Mouse (Mus musculus) left cerebral cortex, adult 2 months (tissue): ENCODE results near the gene Nsun2. TPM values are rescaled to one million over a fixed set of nuclear protein-coding genes. Genes with fewer than 3 reads are reported as not detected.

Experiments
- DNase-seq, 2 experiments: peaks; one replicate each; pipeline ENCODE4 v3.0.0; 2021 to 2022; ENCODE audit warnings: low spot score in 2 of 2, mixed read lengths in 1 of 2; ENCODE audit errors: extremely low spot score in 1 of 2
- H3K27ac ChIP-seq: fragments of 200-600 bp; 2 replicates; pipeline ENCODE4 v1.8.1; 2022
- H3K4me3 ChIP-seq: fragments of 200-600 bp; 2 replicates; pipeline ENCODE4 v1.8.1; 2022
- CTCF ChIP-seq: fragments of 200-600 bp; IDR thresholded peaks from 2 replicates; pipeline ENCODE4 v1.8.1; 2022; ENCODE audit warnings: antibody characterized with exemption, mild to moderate bottlenecking, moderate library complexity
- intact Hi-C: fragments of 180-260 bp; cut with DNase I; formaldehyde crosslinking; loops from one replicate; pipeline ENCODE4 v1.15.1; 2025
- total RNA-seq, 2 experiments: library from RNA; stranded (reverse); gene quantifications; 2 replicates each; pipeline ENCODE4 v1.2.3; 2021

Gene Nsun2
- total RNA-seq, 2 experiments from 2014 or later: 83.2 to 93.0 TPM

DNA sequence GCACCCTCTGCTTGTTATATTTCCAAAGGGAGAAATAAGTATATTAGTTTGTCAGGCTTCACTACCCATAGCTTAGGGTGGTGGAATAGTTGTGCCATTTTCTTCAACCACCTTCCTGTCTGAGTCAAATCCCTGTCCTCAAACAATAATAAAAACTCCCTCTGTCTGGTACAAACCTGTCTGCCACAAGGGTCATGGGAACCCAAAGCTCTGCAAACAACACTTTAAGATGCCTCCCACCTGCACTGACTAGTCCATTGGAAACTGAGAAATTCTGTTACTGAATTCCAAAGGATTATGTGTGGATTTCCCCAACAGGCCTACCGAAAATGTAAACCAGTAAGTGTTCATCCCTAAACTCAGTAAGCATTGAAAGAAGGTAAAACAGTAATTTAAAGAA lies 71.1 kb downstream of the Nsun2 start:
- no peak for DNase-seq
- no peak for TF ChIP-seq CTCF
- Histone ChIP-seq H3K27ac (no peak overlapping the region), H3K4me3 (no peak overlapping the region)
- intact Hi-C loops: loop anchor here (10.0 kb wide), 1 partner anchor 1010 kb away; the partner anchor contains the start of gene 1700001L19Rik

DNA sequence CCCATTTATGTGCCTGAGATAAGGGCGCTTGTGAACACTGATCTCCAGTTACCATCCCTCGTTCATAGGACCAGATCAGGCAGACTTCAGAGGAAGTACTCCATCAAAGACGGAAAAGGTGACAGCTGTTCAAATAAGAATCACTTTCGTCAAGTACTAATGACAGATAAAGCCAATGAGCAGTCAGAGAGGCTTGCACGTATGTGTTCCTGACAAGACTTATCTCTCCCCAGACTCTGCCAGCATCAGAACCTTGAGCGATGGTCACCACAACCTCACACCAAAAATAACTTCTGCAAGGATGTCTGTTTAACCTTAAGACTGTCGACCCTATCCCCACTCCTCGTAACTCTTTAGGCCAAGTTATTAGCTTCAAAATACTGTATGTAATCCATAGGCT lies 75.2 kb downstream of the Nsun2 start:
- intact Hi-C loops: loop anchor here (10.0 kb wide), 1 partner anchor 1014 kb away; the partner anchor contains the start of gene 1700001L19Rik

DNA sequence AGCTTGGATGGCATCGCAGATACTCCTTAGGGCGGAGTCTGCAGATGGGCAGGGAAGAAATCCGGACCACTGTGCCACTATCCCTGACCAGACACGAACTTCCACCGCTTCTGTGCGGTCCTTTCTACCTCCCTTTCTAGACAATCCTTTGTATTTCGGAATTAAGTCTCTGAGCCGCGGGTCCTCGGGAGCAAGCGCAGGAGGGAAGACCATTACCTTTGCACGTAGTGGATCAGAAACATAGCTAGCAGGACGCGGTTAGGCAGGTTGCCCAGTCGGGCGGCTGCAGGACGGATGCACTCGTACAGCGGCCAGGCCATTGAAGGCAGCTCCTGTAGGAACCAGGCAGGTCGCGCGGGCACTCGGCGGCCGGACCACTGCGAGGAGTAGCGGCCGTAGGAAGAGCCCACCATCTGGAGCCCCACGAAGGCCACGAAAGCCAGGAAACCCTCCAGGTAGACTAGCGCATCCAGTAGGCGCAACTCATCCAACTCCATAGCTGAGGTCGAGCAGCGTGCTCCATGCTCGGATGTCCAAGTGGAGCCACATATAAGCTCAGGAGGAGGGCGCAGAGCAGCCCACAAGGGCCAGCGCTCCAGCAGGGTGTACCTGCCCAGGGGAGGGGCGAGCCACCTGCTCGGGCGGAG lies 77.3 kb downstream of the Nsun2 start:
- DNase-seq: peak in 1 of 2 experiments; percentile 30
- H3K4me3 ChIP-seq: peak overlapping the region; percentile 98
- intact Hi-C loops: loop anchor here (1.0 to 2.0 kb wide), 2 partner anchors 58 to 76 kb away; no protein-coding TSS in a partner anchor
- 0 out of 2 replicates have a peak overlapping the region, but pooled peaks have one; percentile 44 for H3K27ac ChIP-seq
- no peak for TF ChIP-seq CTCF

More for the DNA sequence above, 75.2 kb downstream of the Nsun2 start:
- DNase-seq: no peak
- Histone ChIP-seq H3K27ac (no peak overlapping the region), H3K4me3 (no peak overlapping the region)
- no peak for TF ChIP-seq CTCF

DNA sequence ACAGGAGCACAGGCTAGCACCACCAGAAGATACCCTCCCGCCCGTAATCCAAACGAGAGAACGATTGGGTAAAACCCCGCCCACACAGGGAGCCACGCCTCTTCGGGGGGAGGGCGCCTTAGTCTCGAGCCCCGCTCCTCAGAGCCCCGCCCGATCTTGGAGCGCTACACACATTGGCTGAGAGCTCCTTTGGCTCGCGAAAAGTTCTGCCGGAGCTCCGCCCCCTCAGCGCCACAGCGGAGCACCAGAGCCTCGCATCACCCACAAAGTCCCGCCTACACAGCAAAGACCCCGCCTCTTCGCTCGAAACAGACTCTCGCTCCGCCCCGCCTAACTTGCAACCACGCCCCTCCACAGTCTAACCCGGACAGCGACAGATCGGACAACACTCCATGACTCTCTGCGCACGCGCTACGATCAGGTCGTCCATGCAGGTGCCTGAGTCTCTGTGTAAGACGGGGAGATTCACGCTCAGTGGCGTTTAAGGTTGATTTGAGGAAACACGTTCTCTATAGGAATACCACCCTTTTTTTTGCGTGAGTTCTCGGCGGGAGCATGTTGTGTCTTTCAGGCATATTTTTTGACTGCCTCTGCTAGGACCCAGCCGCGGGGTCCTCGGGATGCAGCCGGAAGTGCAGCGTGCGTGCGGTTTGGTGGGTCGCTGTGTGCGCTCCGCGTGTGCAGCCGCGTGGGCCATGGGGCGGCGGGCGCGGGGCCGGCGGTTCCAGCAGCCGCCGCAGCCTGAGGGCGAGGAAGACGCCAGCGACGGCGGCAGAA lies 78.0 kb downstream of the Nsun2 start, which contains the start of gene Srd5a1:
TSS of gene Srd5a1 (minus strand) at position 45 of the 777 bp plus-strand sequence.
- TF ChIP-seq CTCF: no peak
- H3K4me3 ChIP-seq: peak within 1 kb of the TSS; percentile 98
- peak within 1 kb of the TSS; percentile 100 for H3K27ac ChIP-seq
- intact Hi-C loops: loop anchor here (1.0 to 2.0 kb wide), 3 partner anchors 59 to 101 kb away; no protein-coding TSS in a partner anchor
- peak; percentile 97 to 99 for DNase-seq

DNA sequence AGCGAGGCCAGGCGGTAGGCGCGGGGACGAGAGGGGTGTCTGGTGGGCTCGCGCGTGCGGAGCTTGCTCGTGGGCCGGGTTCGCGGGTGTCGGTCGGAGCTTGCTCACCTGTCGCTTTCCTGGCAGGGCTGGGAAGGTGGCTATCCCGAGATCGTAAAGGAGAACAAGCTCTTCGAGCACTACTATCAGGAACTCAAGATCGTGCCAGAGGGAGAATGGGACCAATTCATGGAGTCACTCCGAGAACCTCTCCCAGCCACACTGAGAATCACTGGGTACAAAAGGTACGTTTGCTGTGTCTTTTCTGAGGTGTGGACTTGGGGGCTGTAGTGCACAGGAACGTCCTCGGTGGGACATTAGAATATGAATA lies 78.6 kb downstream of the Nsun2 start:
- no peak for TF ChIP-seq CTCF
- no peak for DNase-seq
- peak overlapping the region; percentile 100 for H3K27ac ChIP-seq
- intact Hi-C loops: loop anchor here (2.0 kb wide), 1 partner anchor 101 kb away; no protein-coding TSS in a partner anchor
- peak overlapping the region; percentile 98 for H3K4me3 ChIP-seq

DNA sequence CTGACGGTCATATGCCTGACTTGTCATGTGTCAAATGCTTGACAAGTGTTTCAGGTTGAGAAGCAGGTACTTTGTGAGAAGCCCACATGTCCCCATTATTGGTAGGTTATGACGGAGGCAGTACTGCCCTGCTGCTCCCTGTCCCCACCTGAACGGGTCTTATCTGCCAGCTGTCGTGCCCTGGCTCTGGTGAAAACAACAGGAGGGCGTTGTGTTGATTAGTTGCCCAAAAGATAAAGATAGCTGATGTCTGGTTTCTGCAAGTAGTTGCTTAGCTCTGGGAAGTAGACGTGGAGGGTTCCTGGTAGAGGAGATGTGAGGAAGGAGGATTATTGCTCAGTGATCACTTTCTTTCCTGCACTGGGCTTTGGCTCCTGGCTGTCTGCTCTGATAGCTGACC lies 83.2 kb downstream of the Nsun2 start:
- no peak overlapping the region for H3K4me3 ChIP-seq
- no peak for TF ChIP-seq CTCF
- DNase-seq: no peak
- no peak overlapping the region for H3K27ac ChIP-seq
- intact Hi-C loops: no loop called here

DNA sequence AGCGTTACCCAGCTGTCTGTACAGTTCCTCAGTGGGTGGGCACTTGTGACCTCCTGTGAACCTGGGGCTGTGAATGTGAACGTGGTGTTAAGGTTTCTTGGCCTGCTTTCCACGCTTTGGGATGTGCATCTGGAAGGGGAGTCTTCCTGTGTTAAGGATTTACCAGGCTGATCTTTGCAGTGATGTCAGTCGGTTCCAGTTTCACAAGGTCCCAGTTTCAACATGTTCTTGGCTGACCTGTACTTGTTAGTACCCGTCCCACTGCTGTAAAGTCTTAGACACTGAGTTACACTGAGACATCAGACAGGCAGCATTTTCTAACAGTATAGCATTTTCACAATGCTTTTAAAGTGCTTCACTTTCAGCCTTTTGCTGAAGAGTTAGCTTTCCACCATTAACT lies 90.3 kb downstream of the Nsun2 start:
- Histone ChIP-seq H3K4me3 (no peak overlapping the region), H3K27ac (no peak overlapping the region)
- DNase-seq: no peak
- no peak for TF ChIP-seq CTCF
- intact Hi-C loops: no loop called here

DNA sequence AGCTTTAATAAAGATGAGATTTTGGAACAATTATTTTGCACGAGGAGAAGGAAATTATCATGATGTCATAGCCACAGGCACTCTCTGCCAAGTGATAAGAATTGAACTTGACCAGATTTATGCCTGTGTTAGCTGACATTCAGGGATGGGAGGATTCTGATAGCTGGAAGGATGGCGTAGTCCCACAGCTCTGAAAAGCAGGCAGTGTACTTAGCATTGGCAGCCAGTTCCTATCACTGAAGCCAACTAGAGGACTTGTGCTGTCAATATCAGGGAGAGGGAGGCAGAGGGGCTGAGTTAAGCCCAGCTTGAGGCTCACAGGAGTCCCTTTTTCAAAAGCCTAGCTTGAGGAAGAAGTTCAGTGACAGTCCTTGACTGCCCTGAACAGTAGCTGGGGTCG lies 91.0 kb downstream of the Nsun2 start:
- no peak for DNase-seq
- no peak for TF ChIP-seq CTCF
- intact Hi-C loops: no loop called here

DNA sequence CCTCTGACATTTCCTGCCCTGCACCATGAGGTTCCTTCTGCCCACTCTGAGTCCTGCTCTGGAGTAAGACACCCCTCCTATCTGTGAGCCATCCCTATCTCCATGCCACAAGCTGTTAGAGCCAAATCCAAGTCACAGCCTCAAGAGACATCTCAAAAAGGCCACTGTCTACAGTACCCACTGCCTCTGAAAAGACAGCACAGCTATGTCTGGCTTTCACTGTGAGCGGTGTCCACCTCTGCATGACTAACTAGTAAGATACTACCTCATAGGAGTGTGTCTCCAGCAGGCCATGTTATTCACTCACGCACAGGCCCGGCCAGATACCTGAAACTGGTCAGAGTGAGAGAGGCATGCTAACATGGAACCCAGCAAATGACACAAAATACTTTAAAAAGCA lies 94.4 kb downstream of the Nsun2 start:
- Histone ChIP-seq H3K27ac (no peak overlapping the region), H3K4me3 (no peak overlapping the region)
- DNase-seq: no peak
- no peak for TF ChIP-seq CTCF
- intact Hi-C loops: no loop called here

More for the DNA sequence above, 91.0 kb downstream of the Nsun2 start:
- no peak overlapping the region for H3K4me3 ChIP-seq
- H3K27ac ChIP-seq: no peak overlapping the region

DNA sequence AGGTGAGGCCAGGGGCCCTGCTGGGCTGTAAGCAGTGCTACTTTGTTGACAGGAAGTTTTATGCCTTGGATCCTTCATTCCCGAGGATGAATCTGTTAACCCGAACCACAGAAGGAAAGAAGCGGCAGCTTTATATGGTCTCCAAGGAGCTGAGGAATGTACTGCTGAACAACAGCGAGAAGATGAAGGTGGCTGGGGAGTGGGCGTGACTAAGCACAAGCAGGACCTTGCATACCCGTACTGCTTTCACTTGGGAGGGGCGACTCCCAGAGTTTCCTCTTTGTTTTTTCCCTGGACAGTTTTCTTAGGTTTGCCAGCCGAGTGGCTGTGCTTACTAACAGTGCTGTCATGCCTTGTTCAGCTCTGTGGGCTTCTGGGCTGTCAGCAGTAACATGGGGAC lies 97.0 kb downstream of the Nsun2 start:
- DNase-seq: no peak
- TF ChIP-seq CTCF: no peak
- Histone ChIP-seq H3K27ac (no peak overlapping the region), H3K4me3 (no peak overlapping the region)
- intact Hi-C loops: no loop called here

DNA sequence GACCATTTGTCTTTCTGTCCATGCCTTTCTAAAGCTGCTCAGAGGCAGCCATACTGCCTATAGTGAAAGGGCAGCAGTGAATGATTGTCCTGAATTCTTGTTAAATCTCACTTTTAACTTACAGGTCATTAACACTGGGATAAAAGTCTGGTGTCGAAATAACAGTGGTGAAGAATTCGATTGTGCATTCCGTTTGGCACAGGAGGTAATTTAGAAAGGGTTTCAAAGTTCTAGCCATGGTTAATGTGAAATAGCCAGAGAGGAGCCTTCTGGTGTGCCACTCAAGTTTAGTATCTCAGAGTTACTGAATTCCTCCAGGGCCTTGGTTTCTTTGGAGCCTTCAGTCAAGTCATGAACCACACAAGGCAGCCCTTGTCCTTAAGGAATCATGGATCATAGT lies 97.6 kb downstream of the Nsun2 start:
- Histone ChIP-seq H3K27ac (no peak overlapping the region), H3K4me3 (no peak overlapping the region)
- no peak for DNase-seq
- no peak for TF ChIP-seq CTCF
- intact Hi-C loops: no loop called here

DNA sequence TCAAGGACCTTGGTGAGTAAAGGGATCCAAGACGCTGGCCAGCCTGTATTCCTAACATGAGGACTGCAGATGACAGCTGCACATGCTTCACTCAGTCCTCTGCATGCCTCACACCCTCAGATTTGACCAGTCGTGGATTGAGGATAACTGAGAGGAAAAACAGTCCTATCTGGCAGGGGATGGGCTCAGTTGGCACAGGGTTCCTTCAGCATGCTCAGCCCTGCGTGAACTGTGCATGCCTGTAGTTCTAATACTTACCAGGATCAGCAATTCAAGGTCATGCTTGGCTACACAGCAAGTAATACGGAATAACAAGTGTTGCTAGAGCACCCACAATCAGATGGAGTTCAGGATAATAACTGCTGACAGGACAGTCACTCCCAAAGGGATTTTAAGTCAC lies 98.1 kb downstream of the Nsun2 start:
- Histone ChIP-seq H3K4me3 (no peak overlapping the region), H3K27ac (no peak overlapping the region)
- intact Hi-C loops: no loop called here
- DNase-seq: no peak
- no peak for TF ChIP-seq CTCF
